Mouse (Mus musculus) limb, embryonic 11.5 days (tissue): ENCODE measurements at regions not wholly inside any gene's neighbourhood (a gene's known extent, or its start where the extent isn't known, plus 50 kb on each side); places are given as distances from the start of the nearest gene placed in this dataset.
"Not testable (repeated sequence)": the region's sequence is repeated elsewhere in the genome, so short reads cannot be mapped to it uniquely, and the experiment has no call there.

Experiments
- ATAC-seq: fragments of 200-750 bp; cut with Nextera tagmentation; 2 replicates; pipeline ENCODE4 v1.8.0; 2017; ENCODE audit warnings: low read depth; ENCODE audit not compliant: insufficient number of reproducible peaks, low FRiP score, low TSS enrichment
- DNase-seq: peaks from one replicate; pipeline ENCODE4 v3.0.0-alpha.2; 2015; ENCODE audit warnings: low spot score
- H3K27ac ChIP-seq: fragments of 300-500 bp; sonication (generic); replicated peaks from 2 replicates; pipeline ENCODE4 v1.5.1; 2014; ENCODE audit warnings: low read depth, mild to moderate bottlenecking, low read length
- H3K27me3 ChIP-seq: fragments of 300-500 bp; sonication (generic); 2 replicates; pipeline ENCODE4 v1.6.1; 2014; ENCODE audit warnings: mild to moderate bottlenecking, low read length, mixed read lengths; ENCODE audit not compliant: control insufficient read depth, insufficient read depth
- H3K36me3 ChIP-seq: fragments of 300-500 bp; sonication (generic); 2 replicates; pipeline ENCODE4 v1.6.1; 2014; ENCODE audit warnings: mild to moderate bottlenecking, low read length, moderate library complexity, mixed read lengths; ENCODE audit not compliant: control insufficient read depth, insufficient read depth
- H3K4me1 ChIP-seq: fragments of 300-500 bp; sonication (generic); 2 replicates; pipeline ENCODE4 v1.6.1; 2014; ENCODE audit warnings: low read length, mixed read lengths; ENCODE audit not compliant: control insufficient read depth, insufficient read depth
- H3K4me2 ChIP-seq: fragments of 300-500 bp; sonication (generic); 2 replicates; pipeline ENCODE4 v1.6.1; 2014; ENCODE audit warnings: low read depth, mild to moderate bottlenecking, moderate library complexity; ENCODE audit not compliant: severe bottlenecking
- H3K4me3 ChIP-seq: fragments of 300-500 bp; sonication (generic); 2 replicates; pipeline ENCODE4 v1.5.1; 2014; ENCODE audit warnings: low read depth, low read length
- H3K9ac ChIP-seq: fragments of 300-500 bp; sonication (generic); 2 replicates; pipeline ENCODE4 v1.6.1; 2014; ENCODE audit warnings: mild to moderate bottlenecking, low read length
- H3K9me3 ChIP-seq: fragments of 300-500 bp; sonication (generic); 2 replicates; pipeline ENCODE4 v1.6.1; 2016; ENCODE audit warnings: low read length; ENCODE audit not compliant: control insufficient read depth
- WGBS: fragments of 180-500 bp; shearing (Covaris S2); extraction: QIAGEN DNeasy Blood & Tissue Kit; methylation state at CpG from one replicate; pipeline ENCODE4 v1.1.7; 2014; 5-methylcytosine and 5-hydroxymethylcytosine counted together

GRCm38 (mm10) chr2:108044885-108045284 lies 754.4 kb downstream of the Kcna4 start:
- Histone ChIP-seq H3K36me3 (no peaks in the 10 kb centered on the region), H3K4me3 (no peak overlapping the region), H3K4me2 (no peak overlapping the region), H3K9ac (no peak overlapping the region), H3K9me3 (no peaks in the 10 kb centered on the region), H3K4me1 (no peaks in the 10 kb centered on the region), H3K27me3 (no peaks in the 10 kb centered on the region), H3K27ac (no peak overlapping the region)
- WGBS: 91% methylated on average over 2 of the region's 2 CpGs
- ATAC-seq: no peak
- DNase-seq: no peak

- Histone ChIP-seq H3K9ac (no peak overlapping the region), H3K4me3 (no peak overlapping the region), H3K4me2 (no peak overlapping the region), H3K36me3 (no peaks in the 10 kb centered on the region), H3K27ac (no peak overlapping the region), H3K4me1 (no peaks in the 10 kb centered on the region), H3K27me3 (no peaks in the 10 kb centered on the region), H3K9me3 (no peaks in the 10 kb centered on the region)
- DNase-seq (no peak), ATAC-seq (no peak)
- 96% methylated on average over 2 of the region's 2 CpGs for WGBS
Measured at GRCm38 (mm10) chr2:108045997-108046396, 755.6 kb downstream of the Kcna4 start.

GRCm38 (mm10) chr2:108062751-108063150 lies 772.3 kb downstream of the Kcna4 start:
- WGBS: 92% methylated on average over 2 of the region's 2 CpGs
- not testable (repeated sequence) for H3K4me3 ChIP-seq, ATAC-seq, H3K36me3 ChIP-seq, H3K9ac ChIP-seq, DNase-seq, H3K27me3 ChIP-seq, H3K4me1 ChIP-seq, H3K9me3 ChIP-seq, H3K27ac ChIP-seq, H3K4me2 ChIP-seq

GRCm38 (mm10) chr2:108083911-108084310 lies 793.5 kb downstream of the Kcna4 start:
- Histone ChIP-seq H3K4me1 (no peaks in the 10 kb centered on the region), H3K9ac (no peak overlapping the region), H3K27ac (no peak overlapping the region), H3K36me3 (no peaks in the 10 kb centered on the region), H3K9me3 (no peaks in the 10 kb centered on the region), H3K4me2 (no peak overlapping the region), H3K27me3 (no peaks in the 10 kb centered on the region), H3K4me3 (no peak overlapping the region)
- no peak for ATAC-seq
- DNase-seq: no peak
- WGBS: 80% methylated on average over 3 of the region's 3 CpGs

GRCm38 (mm10) chr2:108090266-108090665 lies 799.8 kb downstream of the Kcna4 start:
- no peak overlapping the region for H3K9ac ChIP-seq
- no peaks in the 10 kb centered on the region for H3K36me3 ChIP-seq
- no peak overlapping the region for H3K4me3 ChIP-seq
- peak; percentile 25 for DNase-seq
- no peaks in the 10 kb centered on the region for H3K27me3 ChIP-seq
- 46% methylated on average over 4 of the region's 4 CpGs for WGBS
- ATAC-seq: peak; percentile 65; the same call in 1 of the 2 replicates
- H3K27ac ChIP-seq: no peak overlapping the region
- H3K4me1 ChIP-seq: no peaks in the 10 kb centered on the region
- no peaks in the 10 kb centered on the region for H3K9me3 ChIP-seq
- H3K4me2 ChIP-seq: no peak overlapping the region

- Histone ChIP-seq H3K27me3 (no peaks in the 10 kb centered on the region), H3K4me1 (no peaks in the 10 kb centered on the region), H3K36me3 (no peaks in the 10 kb centered on the region), H3K4me2 (no peak overlapping the region), H3K9ac (no peak overlapping the region), H3K9me3 (no peaks in the 10 kb centered on the region), H3K27ac (no peak overlapping the region), H3K4me3 (no peak overlapping the region)
- DNase-seq (no peak), ATAC-seq (no peak)
- WGBS: 92% methylated on average over 4 of the region's 4 CpGs
Measured at GRCm38 (mm10) chr2:108097026-108097425, 806.6 kb downstream of the Kcna4 start.

- H3K27me3 ChIP-seq: no peaks in the 10 kb centered on the region
- no peak overlapping the region for H3K4me3 ChIP-seq
- H3K9me3 ChIP-seq: no peaks in the 10 kb centered on the region
- DNase-seq: no peak
- no peak overlapping the region for H3K27ac ChIP-seq
- no peak overlapping the region for H3K9ac ChIP-seq
- no peaks in the 10 kb centered on the region for H3K4me1 ChIP-seq
- ATAC-seq: no peak
- no peak overlapping the region for H3K4me2 ChIP-seq
- no peaks in the 10 kb centered on the region for H3K36me3 ChIP-seq
Measured at GRCm38 (mm10) chr2:108110140-108110539, 819.7 kb downstream of the Kcna4 start.

GRCm38 (mm10) chr2:108145694-108146093 lies 855.3 kb downstream of the Kcna4 start:
- H3K9me3 ChIP-seq: no peaks in the 10 kb centered on the region
- DNase-seq: no peak
- no peaks in the 10 kb centered on the region for H3K4me1 ChIP-seq
- H3K9ac ChIP-seq: no peak overlapping the region
- 71% methylated on average over 2 of the region's 2 CpGs for WGBS
- no peak overlapping the region for H3K4me3 ChIP-seq
- H3K4me2 ChIP-seq: no peak overlapping the region
- H3K27ac ChIP-seq: no peak overlapping the region
- ATAC-seq: no peak
- H3K36me3 ChIP-seq: no peaks in the 10 kb centered on the region
- H3K27me3 ChIP-seq: no peaks in the 10 kb centered on the region

GRCm38 (mm10) chr2:108148221-108148620 lies 857.8 kb downstream of the Kcna4 start:
- Histone ChIP-seq H3K9ac (no peak overlapping the region), H3K27me3 (no peaks in the 10 kb centered on the region), H3K4me1 (no peaks in the 10 kb centered on the region), H3K4me2 (no peak overlapping the region), H3K4me3 (no peak overlapping the region), H3K9me3 (no peaks in the 10 kb centered on the region), H3K27ac (no peak overlapping the region), H3K36me3 (no peaks in the 10 kb centered on the region)
- DNase-seq (no peak), ATAC-seq (peak; percentile 35; the same call in 1 of the 2 replicates)
- WGBS: 49% methylated on average over 4 of the region's 4 CpGs
